Mouse (Mus musculus) left cerebral cortex, postnatal 10 days (tissue): ENCODE results near the gene Camk2n1. TPM values are rescaled to one million over a fixed set of nuclear protein-coding genes. Genes with fewer than 3 reads are reported as not detected.
A peak's percentile ranks its signal among the peaks of the same experiment; 100 is the strongest.

Experiments used
- DNase-seq, 2 experiments: peaks; one replicate each; pipeline ENCODE4 v3.0.0; 2021 to 2022; ENCODE audit warnings: low spot score in 2 of 2, mixed read lengths in 1 of 2; ENCODE audit errors: extremely low spot score in 1 of 2
- intact Hi-C: fragments of 180-260 bp; cut with DNase I; formaldehyde crosslinking; loops from one replicate; pipeline ENCODE4 v1.15.1; 2025
- total RNA-seq, 2 experiments: library from RNA; stranded (reverse); gene quantifications; 2 replicates each; pipeline ENCODE4 v1.2.3; 2021

The Camk2n1 gene
- total RNA-seq, 2 experiments from 2014 or later, result 377 to 385 TPM

GRCm38 (mm10) chr4:138440062-138440461 lies 14.1 kb upstream of the Camk2n1 start:
- no peak for DNase-seq
- intact Hi-C loops, result no loop called here

GRCm38 (mm10) chr4:138444941-138445340 lies 9.2 kb upstream of the Camk2n1 start:
- no peak for DNase-seq
- intact Hi-C loops, result loop anchor here (5.0 kb wide), 2 partner anchors 117 to 347 kb away; no protein-coding TSS in a partner anchor

DNA sequence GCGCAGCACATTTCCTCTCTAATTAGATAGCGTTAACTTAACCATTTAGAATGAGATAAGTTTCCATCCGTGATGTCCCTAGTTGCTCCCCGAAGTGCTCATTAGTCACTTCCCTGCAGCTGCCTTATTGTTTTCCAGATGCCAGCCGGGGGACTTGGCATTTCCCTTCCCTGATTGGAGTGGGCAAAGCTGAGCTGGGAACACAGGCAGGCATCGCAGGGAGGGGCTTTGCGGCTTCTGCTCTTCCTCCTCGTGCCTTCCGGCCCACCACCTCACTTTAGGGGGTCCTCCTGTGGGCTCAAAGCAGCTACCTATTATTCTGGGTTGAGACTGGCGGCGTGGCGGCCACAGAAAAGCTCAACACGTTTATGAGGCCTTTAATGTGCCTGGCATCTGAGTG lies 7.1 kb upstream of the Camk2n1 start:
- DNase-seq, result no peak

GRCm38 (mm10) chr4:138447387-138447786 lies 6.7 kb upstream of the Camk2n1 start:
- peak; percentile 90 to 94 for DNase-seq
- intact Hi-C loops, result loop anchor here (1.0 to 5.0 kb wide), 4 partner anchors 115 to 404 kb away; no protein-coding TSS in a partner anchor

More for the DNA sequence above, 7.1 kb upstream of the Camk2n1 start:
- intact Hi-C loops, result loop anchor here (1.0 to 5.0 kb wide), 4 partner anchors 115 to 404 kb away; no protein-coding TSS in a partner anchor

DNA sequence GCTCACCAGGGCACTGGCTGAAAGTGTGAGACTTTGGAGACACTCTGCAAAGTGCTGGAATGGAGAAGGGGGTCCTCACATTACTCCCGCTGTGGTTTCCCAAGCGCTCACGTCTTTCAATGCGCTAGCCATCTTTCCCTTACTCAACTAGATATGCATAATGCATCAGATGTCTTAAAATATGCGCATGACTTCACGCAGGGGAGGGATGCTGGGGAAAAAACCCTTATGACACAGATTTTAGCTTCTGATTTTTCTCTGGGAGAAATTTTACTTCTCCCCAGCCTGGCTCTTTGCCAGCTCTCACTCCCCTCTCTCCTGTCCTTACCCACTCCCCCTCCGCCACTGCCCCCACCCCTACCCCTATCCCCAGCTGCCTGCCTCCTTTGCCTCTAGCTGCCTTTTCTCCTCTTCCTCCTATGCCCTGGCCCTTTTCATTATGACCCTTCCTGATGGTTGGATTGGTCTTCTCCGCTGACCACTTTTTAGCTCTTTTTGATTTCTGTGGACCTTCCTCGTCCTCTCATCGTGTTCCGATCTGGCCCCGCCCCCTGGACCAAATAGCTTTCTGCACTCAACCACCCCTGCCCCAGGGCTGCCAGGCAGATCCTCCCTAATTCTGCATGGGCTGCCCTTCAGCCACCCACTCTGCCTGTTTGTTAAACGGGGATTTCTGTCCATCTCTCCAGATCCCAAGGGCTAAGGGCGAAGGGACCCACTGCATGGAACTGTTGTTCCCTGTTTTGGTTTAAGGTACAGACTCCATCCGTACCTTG lies 6.1 kb upstream of the Camk2n1 start:
- DNase-seq, result peak in 1 of 2 experiments; percentile 63
- intact Hi-C loops, result loop anchor here (1.0 to 5.0 kb wide), 4 partner anchors 114 to 403 kb away; no protein-coding TSS in a partner anchor

DNA sequence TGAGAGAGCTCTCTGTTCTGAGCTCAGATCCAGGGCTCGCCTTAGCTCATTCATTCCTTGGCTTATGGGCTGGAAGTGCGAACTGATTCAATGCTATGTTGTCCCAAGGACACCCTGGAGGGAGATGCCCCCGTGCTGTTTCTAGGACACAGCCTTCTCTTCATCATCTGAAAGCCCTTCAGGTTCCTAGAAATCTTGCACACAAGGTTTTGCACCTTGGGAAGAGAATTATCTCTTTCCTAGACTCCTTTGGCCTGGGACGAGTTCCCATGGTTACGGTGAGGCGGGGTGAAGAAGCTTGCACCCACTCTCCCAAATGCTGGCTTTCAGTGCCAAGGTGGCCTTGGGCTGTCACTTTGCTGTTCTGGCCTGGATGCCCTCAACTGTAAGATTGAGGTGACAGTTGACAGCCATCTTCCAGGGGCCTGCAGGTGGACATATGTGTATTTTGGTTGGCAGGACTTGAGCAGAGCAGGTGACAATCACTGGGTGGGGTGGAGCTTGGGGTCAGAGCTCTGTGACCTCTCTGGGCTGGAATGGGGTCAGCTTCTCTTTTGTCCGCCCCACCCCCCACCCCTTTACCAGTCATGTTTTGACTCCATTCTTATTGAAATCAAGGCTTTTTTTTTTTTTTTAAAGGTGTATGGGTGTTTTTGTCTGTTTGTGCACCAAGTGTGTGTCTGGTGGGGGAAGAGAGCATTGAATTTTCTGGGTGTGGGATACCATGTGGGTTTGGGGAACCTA lies 5.1 kb upstream of the Camk2n1 start:
- intact Hi-C loops, result loop anchor here (5.0 kb wide), 2 partner anchors 113 to 343 kb away; no protein-coding TSS in a partner anchor

DNA sequence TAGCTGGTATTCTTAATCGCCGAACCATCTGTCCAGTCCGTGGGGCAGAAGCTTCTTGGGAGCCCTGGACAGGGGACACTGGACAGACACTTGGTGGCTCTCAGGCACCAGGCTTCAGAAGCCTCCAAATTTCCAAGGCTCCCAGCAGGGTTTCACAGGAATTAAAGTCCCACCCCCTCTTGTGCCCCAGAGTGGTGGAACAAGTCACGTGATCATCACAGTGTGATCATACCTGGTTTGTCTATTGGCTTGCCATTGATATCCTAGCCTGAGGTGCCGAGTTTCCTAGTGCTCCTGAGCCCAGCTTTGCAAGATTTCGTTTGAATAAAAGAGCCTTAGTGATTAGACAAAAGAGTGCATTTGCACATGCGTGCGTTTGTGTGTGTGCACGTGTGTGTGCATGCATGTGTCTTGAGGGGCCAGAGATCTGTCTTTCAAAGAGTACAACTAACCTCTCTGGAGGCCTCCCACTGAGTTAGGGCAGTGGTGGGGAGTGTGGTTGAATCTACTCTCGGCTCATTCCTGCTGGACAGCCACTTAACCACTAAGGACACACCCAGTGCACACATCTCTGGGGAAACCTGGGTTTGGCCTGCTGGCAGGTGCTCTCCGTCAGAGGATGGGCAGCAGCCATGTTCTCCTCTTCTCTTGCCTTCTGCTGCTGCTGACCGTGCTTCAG lies 4.3 kb upstream of the Camk2n1 start:
- no peak for DNase-seq
- intact Hi-C loops, result loop anchor here (5.0 kb wide), 2 partner anchors 113 to 343 kb away; no protein-coding TSS in a partner anchor

More for the DNA sequence above, 5.1 kb upstream of the Camk2n1 start:
- DNase-seq, result no peak

DNA sequence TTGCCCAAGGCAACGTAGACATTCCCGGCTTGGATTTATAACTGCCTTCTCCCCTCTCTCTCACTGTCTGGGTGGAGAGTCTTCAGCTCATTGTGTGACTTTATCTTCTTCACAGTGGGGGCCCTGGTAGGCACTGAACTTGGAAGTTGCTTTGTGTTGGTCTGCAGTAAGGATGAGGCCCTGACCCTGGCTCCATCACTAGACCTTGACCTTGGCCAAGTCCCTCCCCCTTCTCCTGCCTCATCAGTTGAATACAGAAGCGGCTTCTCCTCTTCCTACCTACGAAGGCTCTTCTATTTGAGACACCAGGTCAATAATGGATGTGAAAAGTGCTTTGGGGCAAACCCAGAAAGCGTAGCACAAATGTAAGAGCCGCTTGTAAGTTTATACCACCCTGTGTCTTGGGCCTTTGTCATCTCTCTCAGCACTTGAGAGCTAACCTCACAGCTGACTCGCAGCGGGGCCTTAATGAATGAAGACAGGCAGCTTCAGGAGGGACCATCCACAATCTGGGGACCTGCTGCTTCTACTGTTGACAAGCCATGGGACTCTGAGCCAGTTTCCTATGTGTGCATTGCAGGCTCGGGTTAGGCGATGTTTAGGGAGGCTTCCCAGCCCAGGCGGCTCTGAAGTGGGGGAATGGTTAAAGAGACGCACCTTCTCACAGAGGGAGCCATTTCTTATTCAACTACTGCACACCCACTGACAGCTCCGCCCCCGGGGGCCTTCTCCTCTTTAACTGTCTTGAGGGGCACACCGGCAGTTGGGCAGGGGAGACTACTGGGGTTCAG lies 1.6 kb upstream of the Camk2n1 start:
- intact Hi-C loops, result no loop called here

GRCm38 (mm10) chr4:138453097-138453752 lies 889 bp upstream of the Camk2n1 start:
- no peak for DNase-seq
- intact Hi-C loops, result no loop called here

More for the DNA sequence above, 1.6 kb upstream of the Camk2n1 start:
- no peak for DNase-seq

DNA sequence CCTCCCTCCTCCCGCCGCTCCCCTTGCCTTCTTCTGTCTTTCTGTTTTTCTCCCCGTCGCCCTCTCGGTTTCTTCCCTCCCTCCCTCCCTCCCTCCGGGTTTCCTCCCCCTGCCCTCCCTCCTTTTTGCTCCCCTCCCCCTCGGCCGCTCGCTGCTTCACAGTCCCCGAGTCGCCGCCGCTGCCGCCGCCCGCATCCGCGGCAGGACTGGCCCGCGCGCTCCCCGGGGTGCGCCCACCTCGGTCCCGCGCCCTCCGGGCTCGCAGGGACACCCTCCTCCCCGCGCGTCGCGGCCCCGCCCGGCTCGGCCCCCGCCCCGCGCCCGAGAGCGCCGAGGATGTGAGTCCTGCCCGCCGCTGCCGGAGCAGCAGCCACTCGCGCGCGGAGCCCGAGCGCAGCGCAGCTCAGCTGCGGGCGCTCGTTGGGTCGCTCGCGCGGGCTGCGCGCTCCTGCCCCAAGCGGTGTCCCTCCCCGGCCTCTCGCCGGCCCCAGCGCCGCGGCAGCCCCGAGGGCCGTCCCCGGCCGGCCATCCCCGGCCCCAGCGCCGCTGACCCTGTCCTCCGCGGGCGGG lies 542 bp downstream of the Camk2n1 start:
- peak; percentile 71 to 89 for DNase-seq
- intact Hi-C loops, result no loop called here

DNA sequence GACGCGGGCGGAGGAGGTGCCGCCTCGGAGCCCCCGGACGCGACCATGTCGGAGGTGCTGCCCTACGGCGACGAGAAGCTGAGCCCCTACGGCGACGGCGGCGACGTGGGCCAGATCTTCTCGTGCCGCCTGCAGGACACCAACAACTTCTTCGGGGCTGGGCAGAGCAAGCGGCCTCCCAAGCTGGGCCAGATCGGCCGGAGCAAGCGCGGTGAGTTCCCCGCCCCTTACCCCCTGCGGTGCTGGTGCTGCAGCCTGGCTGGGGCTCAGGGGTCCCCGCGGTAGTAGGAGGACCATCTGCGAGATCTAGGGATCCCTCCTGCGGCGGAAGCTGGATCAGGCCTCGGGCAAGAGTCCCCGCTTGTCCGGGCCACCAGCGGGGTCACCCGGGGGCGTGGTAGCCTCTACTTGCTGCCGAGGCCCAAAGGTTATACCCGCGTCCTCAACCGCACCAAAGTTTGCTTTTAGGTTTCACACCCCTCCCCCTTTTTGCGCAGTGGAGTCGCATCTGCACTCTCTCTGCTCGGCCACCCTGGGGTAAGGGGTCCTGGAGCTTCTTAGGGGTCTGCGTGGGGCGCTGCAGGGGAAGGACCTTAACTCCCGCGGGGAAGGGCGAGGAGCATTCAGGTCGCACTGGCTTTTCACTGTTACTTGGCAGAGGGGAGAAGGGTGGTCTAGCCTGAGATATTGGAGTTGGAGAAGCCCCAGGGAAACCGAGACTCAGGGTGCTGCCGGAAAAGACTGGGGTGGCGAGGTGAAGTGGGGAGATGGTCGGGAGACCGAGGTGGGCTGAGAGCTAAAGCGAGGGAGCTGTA lies 1.2 kb downstream of the Camk2n1 start:
- intact Hi-C loops, result no loop called here
- DNase-seq, result peak in 1 of 2 experiments; percentile 83

DNA sequence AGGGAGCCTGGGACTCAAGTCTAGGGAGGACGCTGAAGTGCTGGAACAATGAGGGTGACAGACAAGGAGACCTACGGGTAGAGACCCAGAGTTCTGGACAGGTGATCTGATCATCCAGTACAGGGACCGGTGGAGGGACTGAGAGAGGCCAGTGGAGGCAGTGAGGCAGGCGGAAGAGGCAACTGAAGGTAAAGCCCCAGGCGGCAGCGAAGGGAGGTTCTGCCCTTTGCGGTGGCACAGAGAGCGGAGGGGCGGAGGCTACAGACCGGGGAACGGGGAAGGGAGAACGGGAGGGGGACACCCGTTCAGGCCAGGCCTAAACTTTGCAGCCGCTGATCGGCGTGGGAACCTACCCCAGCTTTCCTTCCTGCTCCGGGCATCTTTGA lies 1.8 kb downstream of the Camk2n1 start:
- intact Hi-C loops, result no loop called here
- no peak for DNase-seq

GRCm38 (mm10) chr4:138456536-138456935 lies 2.4 kb downstream of the Camk2n1 start:
- intact Hi-C loops, result no loop called here
- no peak for DNase-seq

- intact Hi-C loops, result no loop called here
- no peak for DNase-seq
These were observed 3.0 kb downstream of the Camk2n1 start for GRCm38 (mm10) chr4:138457091-138457490.

DNA sequence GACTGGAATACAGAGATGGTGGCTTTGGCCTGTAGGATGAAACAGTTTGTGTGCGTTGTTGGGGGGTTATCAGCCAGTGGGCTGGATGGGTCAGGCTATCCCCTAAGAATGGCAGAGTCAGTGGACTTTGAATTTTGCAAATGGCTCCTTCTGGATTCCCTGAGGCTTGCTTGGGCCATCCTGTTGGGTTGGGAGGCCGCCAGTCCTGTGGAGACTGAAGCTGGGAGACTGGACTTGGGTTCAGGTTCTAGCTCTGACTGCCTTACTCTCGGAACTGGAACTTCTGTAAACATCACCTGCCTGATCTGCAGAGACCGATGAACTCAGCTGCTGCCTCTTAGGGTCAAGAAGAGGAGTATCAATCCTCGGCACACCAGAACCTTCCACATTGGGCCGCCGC lies 4.1 kb downstream of the Camk2n1 start:
- no peak for DNase-seq
- intact Hi-C loops, result no loop called here

GRCm38 (mm10) chr4:138458735-138459440 lies 4.8 kb downstream of the Camk2n1 start:
- DNase-seq, result no peak

More at GRCm38 (mm10) chr4:138458735-138459440, 4.8 kb downstream of the Camk2n1 start:
- intact Hi-C loops, result no loop called here
